Mouse (Mus musculus) lung, postnatal 10 days (tissue): ENCODE data around the gene Slc36a2.
A peak's percentile ranks its signal among the peaks of the same experiment; 100 is the strongest.

Experiments used
- DNase-seq: peaks from one replicate; pipeline ENCODE4 v3.0.0; 2021

Slc36a2 gene

GRCm38 (mm10) chr11:55184733-55185291, at the start of gene Slc36a2:
Slc36a2 (minus strand) TSS chr11:55185077.
- DNase-seq: peak; percentile 76

- DNase-seq: no peak
Measured at GRCm38 (mm10) chr11:55234288-55234687, 49.4 kb upstream of the Slc36a2 start.

DNA sequence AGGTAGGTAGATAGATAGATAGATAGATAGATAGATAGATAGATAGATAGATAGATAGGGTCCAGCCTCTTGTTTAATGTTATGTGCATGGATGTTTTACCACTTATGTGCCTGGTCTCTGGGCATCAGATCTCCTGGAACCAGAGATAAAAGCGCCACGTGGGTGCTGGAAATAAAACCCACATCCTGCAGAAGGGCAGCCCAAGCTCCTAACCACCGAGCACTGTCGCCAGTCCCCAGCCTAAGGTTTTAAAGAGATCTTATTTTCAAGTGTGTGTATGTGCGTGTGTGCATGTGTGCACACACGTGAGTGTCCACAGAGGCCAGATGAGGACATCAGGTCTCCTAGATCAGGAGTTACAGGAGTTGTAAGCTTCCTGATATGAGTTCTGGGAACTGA, 46.2 kb upstream of the Slc36a2 start:
- DNase-seq: no peak

DNA sequence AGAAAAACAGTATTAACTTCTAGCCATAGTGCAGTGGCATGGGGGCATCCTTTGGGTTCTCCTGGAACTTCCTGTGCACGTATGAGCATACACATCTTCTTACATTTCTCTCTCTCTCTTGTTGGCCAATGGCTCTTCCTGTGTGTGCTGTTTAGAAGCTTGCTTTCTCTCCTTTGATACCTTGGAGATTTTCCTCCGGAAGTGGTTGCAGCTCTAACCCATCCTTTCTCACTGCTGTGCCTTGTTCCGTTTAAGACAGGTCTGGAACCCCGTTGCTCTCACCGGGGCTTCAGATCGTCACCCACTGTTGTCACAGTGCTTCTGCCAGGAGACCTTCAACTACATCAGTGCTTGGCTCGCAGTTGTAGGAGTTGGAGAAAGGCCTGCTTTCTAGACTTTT, 36.4 kb upstream of the Slc36a2 start:
- no peak for DNase-seq

DNA sequence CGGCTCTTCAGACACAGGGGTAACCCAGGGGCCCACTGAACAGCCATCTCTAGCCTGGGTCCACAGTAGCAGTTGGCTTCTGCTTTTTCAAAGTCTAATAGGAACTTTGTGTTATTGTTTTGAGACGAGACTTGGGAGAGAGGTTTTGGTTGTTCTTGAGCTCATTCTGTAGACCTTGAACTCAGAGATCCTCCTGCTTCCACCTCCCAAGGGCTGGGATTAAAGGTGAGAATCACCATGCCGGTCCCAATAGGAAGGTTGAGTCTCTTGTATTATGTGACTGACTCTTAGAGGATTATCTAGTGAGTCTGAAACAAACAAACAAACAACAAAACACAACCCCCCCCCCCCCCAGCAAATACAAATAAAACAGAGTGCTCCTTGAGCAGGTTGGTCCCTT, 33.6 kb upstream of the Slc36a2 start:
- no peak for DNase-seq

GRCm38 (mm10) chr11:55217880-55218279, 33.0 kb upstream of the Slc36a2 start:
- DNase-seq: no peak

DNA sequence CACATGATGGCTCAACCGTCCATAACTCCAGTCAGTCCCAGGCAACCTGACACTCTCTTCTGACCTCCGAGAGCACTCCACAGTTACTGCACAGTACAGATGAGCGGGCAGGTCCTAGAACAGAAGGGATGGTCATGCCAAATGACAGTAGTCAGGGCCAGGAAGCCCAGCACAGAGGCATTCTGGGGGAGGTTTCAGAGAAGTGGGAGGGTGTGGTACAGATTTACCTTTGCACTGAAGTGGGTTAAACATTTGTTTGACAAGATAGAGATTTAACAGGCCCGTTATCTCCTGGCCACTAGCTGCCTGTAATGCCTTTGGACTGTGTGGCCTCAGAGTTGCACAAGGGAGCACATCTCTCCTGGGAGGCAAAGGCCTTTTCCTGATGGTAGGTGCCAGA, 32.5 kb upstream of the Slc36a2 start:
- DNase-seq: no peak

- no peak for DNase-seq
Measured at GRCm38 (mm10) chr11:55216830-55217229, 32.0 kb upstream of the Slc36a2 start.

DNA sequence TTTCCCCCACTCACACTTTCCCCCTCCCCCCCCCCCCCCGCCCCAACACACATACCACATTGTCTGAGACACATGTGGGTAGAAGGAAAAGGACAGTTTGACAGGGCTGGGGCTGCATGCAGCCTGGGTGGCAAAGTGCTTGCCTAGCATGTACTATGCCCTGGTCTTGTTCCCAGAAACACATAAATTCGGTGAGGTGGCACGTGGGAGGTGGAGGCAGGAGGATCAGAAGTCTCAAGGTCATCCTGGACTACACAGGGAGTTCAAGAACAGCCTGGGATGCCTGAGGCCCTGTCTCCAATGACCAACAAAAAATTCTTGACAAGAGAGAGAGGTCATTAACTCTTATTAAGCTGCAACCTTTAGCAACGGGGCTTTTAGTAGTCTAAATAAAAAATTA, 31.2 kb upstream of the Slc36a2 start:
- DNase-seq: no peak

DNA sequence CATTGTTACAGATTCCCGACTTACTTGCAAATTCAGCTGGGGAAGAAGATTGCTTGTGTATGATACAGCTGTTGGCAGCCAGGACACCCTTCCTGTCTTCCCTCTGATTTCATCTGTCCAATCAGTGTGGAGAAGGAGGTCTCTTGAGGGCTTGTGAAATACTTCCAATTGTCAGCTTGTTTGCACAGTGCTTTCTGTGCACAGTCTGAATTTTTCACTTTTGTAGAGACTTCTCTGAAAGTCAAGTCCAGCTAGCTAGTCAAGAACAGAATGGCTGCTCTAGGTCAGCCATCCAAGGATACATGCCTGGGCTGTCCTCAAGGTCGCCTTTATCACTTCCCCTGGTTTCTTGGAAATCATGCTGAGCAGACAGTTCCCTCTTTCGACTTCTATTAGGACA, 30.1 kb upstream of the Slc36a2 start:
- peak; percentile 14 for DNase-seq

DNA sequence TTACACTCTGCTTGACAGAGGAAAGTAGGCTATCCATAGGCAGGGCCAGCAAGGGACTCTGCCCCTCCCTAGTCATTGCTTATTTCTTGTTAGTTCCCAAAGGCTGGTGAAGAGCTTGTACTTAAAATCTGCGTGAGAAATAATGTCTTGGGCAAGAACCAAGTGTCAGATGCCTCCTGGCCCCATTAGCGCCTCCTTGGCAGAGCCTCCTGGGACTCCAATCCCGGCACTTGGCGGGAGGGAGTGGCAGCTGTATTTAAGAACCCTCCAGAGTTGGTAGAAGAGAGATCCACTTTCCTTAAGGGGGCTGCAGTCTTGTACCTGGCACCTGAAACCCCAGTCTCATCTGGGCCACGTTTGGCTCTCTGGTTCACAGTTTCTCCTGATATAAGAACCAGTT, 29.3 kb upstream of the Slc36a2 start:
- peak; percentile 10 for DNase-seq

DNA sequence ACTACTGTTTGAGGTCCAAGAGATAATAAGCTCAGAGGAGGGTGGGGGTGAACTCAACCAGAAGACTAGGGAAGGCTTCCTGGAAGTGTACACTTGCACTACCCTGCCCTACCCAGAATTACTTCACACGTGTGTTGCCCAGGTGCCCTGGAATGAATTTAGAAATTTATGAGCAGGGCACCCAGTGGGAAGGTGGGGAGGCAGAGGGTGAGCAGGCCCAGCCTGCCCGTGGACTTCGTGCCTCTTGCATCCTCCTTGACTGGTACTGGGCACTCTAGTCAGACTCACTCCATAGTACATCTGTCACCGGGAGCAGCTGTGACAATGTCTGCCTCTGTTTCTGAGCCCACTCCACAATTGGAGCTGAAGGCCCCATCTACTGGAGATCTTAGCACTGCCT, 28.6 kb upstream of the Slc36a2 start:
- no peak for DNase-seq

DNA sequence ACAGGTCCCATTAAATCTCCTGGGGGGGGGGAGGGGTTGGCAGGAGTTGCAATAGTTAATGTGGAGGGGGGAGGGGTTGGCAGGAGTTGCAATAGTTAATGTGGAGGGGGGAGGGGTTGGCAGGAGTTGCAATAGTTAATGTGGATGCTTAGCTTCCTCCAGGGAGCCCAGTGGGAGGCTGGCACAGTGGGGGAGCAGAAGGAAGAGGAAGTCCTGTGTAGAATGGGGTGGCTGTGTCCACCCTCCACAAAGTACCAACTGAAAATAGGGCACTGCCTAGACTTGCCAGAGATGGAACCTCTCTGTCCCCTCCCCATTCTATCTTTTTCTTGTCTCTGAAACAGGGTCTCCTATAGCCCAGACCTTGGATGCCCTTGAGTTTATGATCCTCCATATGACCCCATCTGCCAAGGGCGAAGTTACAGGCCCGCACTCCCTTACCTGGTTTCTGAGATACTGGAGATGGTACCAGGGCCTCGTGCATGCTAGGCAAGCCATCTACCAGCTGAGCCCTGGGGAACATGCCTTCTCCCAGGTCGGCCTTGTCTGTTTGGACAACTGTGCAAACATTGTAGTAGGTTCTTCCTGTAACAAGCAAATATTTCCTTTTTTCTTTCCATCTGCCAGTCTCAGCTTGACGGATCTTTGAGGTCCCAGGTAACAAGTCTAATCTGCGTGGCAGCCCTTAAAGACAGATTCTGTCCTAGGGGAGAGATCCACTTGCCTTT, 24.9 kb upstream of the Slc36a2 start:
- DNase-seq: no peak

- no peak for DNase-seq
Measured at GRCm38 (mm10) chr11:55209032-55209431, 24.2 kb upstream of the Slc36a2 start.

- no peak for DNase-seq
Measured at GRCm38 (mm10) chr11:55208001-55208690, 23.3 kb upstream of the Slc36a2 start.

DNA sequence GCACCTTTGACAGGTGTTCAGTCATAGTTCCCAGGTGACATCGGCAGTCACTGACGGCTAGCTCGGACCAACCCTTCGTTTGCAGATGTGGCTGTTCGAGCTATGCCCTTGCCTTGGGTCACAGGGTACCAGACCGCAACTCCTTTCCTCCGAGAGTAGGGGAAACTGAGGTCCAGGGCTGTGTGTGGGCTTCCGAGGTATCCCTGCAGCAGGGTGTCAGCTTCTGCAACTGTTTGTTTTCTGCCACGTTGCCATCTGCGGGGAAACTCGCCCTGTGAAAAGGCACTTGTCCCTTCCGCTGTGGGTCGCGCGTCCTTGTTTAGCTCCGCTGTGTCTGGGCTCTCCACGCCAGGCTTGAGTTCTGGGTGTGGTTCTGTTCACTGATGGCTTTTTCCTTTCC, 19.7 kb upstream of the Slc36a2 start:
- peak; percentile 41 for DNase-seq

- peak; percentile 97 for DNase-seq
Measured at GRCm38 (mm10) chr11:55204159-55204596, 19.3 kb upstream of the Slc36a2 start, which contains the start of gene Slc36a1. Slc36a1 (plus strand) TSS chr11:55204350.

GRCm38 (mm10) chr11:55197740-55198510, 13.0 kb upstream of the Slc36a2 start:
- no peak for DNase-seq

GRCm38 (mm10) chr11:55197086-55197485, 12.2 kb upstream of the Slc36a2 start:
- DNase-seq: no peak

DNA sequence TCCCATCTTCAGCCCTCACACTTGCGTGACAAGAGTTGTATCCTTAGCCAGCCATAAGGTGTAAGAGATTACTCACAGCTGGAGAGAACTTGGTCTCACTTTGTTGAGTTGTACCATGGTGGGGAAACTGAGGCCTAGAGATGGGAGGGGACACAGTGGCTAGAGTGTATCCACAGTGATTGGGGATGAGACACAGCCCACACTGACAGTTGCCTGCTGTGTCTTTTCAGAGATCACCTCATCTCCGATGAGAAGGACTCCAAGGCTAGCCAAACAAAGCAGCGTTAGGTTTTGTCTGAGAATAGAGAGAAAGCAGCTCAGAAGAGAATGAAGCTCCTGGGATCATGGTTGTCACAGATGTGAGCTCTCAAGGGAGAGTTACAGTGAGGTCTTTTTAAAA, 5.3 kb upstream of the Slc36a2 start:
- DNase-seq: peak; percentile 73

- peak; percentile 25 for DNase-seq
Measured at GRCm38 (mm10) chr11:55187777-55188176, 2.9 kb upstream of the Slc36a2 start.

DNA sequence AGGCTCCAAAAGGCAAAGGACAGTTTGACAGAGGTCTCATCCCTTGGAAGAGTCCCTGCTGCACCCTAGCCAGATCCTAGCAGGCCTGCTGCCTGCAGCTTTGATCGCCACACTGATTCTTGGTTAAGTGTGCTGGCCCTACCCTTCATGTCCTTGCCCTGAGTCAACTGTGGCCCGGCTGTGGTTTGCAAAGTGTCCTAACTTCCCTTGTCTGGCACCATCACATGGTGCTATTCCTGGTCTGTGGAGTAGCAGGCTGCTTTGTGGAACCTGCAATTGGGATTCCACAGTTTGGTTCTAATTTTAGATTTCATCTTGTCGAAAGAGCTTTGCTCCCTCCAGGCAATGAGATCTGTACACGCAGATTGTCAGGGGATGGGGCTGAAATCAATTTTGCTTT, 2.4 kb upstream of the Slc36a2 start:
- DNase-seq: no peak

DNA sequence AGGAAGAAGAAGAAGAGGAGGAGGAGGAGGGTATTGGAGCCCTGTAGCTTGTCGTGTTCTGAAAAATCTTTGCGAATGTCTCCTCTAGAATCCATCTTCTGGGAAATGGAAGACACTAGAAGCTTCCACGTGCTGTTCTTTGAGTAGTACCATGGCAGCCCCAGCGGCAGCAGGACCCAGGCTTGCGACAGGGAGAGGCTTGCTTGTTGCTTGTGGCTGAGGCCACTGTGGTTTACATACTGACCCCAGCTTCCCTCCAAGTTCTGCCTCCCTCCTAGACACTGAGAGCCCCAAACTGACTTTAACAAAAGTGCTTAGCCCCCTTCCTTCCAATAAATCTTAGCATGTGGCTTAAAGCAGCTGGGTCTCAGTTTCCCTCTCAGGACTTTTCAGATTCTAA, 631 bp downstream of the Slc36a2 start:
- no peak for DNase-seq
